Mouse (Mus musculus): Measurements from ENCODE around the gene Pex14. TPM values are rescaled to one million over a fixed set of nuclear protein-coding genes. Genes with fewer than 3 reads are reported as not detected.

The Pex14 gene
- polyA plus RNA-seq, 1 experiment, result 71.5 TPM

DNA sequence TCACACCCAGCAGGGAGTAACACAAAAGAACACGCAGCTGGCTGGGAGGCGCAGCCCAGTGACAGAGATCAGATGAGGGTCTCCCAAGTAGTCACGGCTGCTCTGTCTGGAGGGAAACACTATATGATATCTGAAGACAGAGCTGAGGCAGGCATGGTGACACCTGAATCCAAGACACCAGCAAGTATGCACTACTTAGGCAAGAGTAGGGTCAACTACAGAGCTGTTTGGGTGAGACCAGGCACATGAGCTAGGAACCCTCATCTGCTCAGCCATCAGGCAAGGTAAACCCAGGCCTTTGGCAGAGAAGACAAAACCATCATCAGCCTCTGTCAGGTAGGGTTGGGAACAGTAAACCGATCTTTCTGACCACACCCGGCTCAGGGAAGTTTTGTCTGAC is 33.7 kb upstream of the Pex14 start:
- Histone ChIP-seq H3K36me3 (ENCODE audit: control insufficient read depth, insufficient read depth) (no peaks in the 10 kb centered on the region), H3K4me3 (no peak overlapping the region), H3K4me2 (ENCODE audit: low read depth) (no peak overlapping the region), H3K27me3 (ENCODE audit: control insufficient read depth, insufficient read depth, insufficient read length) (no peaks in the 10 kb centered on the region), H3ac (ENCODE audit: control insufficient read depth, insufficient read length) (no peak overlapping the region), H3K79me2 (ENCODE audit: control insufficient read depth, insufficient read depth) (peaks cover 3% of the 10 kb centered on the region)
- TF ChIP-seq TCF3 (IDR thresholded peaks at IDR 0.05; ENCODE audit: insufficient read length, low read depth), result no peak
- TF ChIP-seq CEBPB (IDR thresholded peaks at IDR 0.05; ENCODE audit: insufficient read depth, poor library complexity, severe bottlenecking), result no peak
- TF ChIP-seq MYOD1 (IDR thresholded peaks at IDR 0.05; ENCODE audit: control insufficient read depth in 1 of 3, insufficient read length in 2 of 3, low read depth in 2 of 3), result no peak
- no peak for TF ChIP-seq E2F4 (IDR thresholded peaks at IDR 0.05; ENCODE audit: insufficient read depth)
- TF ChIP-seq USF1 (IDR thresholded peaks at IDR 0.05; ENCODE audit: low read depth), result no peak
- no peak for TF ChIP-seq TCF12 (IDR thresholded peaks at IDR 0.05; ENCODE audit: insufficient read depth, poor library complexity, severe bottlenecking)
- TF ChIP-seq MYOG (IDR thresholded peaks at IDR 0.05; ENCODE audit: control insufficient read depth in 1 of 3, insufficient read depth in 1 of 3, insufficient read length in 2 of 3, low read depth in 2 of 3), result no peak
- no peak for TF ChIP-seq MAX (IDR thresholded peaks at IDR 0.05; ENCODE audit: low read depth)
- TF ChIP-seq POLR2AphosphoS2 (IDR thresholded peaks at IDR 0.05; ENCODE audit: insufficient read length, low read depth), result no peak
- TF ChIP-seq POLR2A (IDR thresholded peaks at IDR 0.05; ENCODE audit: insufficient read length, low read depth), result no peak
- no peak for TF ChIP-seq REST (IDR thresholded peaks at IDR 0.05; ENCODE audit: insufficient read depth, insufficient read length)
- TF ChIP-seq SRF (IDR thresholded peaks at IDR 0.05; ENCODE audit: control insufficient read depth, insufficient read length, low read depth), result no peak

DNA sequence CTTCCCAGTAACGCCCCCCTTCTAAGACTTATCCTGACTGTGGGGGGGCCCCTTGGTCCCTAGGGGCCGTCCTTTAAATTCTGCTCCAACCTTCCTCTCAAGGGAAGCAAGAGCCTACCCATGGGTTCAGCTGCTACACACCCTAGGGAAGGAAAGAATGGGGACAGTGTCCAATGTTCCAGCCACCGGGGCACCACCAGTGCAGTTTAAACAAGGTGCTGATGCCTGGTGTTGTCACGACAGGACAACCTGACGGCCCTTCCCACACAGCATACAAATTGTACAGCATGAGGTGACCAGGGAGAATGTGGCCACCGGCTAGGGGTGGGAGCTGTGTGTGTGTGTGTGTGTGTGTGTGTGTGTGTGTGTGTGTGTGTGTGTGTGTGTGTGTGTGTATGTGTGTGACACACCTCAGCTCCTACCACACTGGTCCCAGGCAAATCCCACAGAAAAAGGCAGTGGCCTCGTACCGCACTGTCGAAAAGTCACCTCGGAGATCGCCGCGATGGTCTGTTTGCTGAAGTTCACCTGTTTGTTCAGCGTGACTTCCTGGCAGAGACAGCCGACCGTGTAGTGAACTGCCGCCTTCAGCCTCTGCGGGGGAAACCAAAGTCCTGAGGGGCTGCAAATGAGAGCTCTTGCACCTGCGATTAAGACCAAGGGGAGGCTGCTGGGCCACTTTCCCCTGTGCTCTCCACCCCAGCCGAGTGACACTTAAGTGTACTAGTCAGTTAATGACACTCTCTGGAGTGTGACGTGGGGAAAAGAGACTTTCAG is 32.3 kb upstream of the Pex14 start:
- H3K4me2 ChIP-seq (ENCODE audit: low read depth), result no peak overlapping the region
- no peak overlapping the region for H3K4me3 ChIP-seq
- TF ChIP-seq MYOD1 (IDR thresholded peaks at IDR 0.05; ENCODE audit: control insufficient read depth in 1 of 3, insufficient read length in 2 of 3, low read depth in 2 of 3) (no peak), TCF3 (IDR thresholded peaks at IDR 0.05; ENCODE audit: insufficient read length, low read depth) (no peak), REST (IDR thresholded peaks at IDR 0.05; ENCODE audit: insufficient read depth, insufficient read length) (no peak), MYOG (IDR thresholded peaks at IDR 0.05; ENCODE audit: control insufficient read depth in 1 of 3, insufficient read depth in 1 of 3, insufficient read length in 2 of 3, low read depth in 2 of 3) (no peak), E2F4 (IDR thresholded peaks at IDR 0.05; ENCODE audit: insufficient read depth) (no peak), POLR2A (IDR thresholded peaks at IDR 0.05; ENCODE audit: insufficient read length, low read depth) (no peak), CEBPB (IDR thresholded peaks at IDR 0.05; ENCODE audit: insufficient read depth, poor library complexity, severe bottlenecking) (no peak)
- H3K36me3 ChIP-seq (ENCODE audit: control insufficient read depth, insufficient read depth), result no peaks in the 10 kb centered on the region
- H3K79me2 ChIP-seq (ENCODE audit: control insufficient read depth, insufficient read depth), result peaks cover 3% of the 10 kb centered on the region
- H3ac ChIP-seq (ENCODE audit: control insufficient read depth, insufficient read length), result no peak overlapping the region
- H3K27me3 ChIP-seq (ENCODE audit: control insufficient read depth, insufficient read depth, insufficient read length), result no peaks in the 10 kb centered on the region

DNA sequence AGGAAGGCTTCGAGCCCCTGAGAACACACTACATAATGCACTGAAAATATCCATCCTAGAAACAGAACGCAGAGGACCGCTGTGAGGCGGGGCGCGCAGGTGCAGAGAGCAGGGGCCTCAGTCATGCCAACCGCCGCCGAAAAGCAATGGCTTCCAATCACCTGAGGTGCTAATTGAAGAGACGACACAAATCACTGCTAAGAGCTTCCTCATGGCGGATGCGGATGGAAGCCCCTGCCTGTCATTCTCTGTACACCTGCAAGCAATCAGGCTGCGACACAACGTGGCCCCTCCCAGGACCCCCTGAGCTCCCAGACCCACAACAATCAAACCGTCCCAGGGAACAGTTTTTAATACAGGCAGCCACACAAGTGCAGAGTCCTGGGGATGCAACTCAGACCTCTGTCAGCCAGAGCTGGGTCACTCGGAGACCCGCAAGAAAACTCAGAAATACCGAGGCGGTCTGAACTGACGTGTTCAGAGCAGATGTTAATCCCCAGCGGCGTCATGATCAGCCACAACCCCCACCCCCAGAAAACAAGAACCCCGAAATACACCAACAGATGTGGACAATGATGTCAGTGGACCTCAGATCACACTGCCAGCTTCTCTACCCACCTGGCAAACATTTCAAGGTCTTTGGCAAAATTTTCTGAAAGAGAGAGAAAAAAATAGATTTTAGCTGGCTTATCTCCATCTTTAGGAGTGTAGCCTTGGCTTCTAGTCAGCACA is 31.5 kb upstream of the Pex14 start:
- Histone ChIP-seq H3K27me3 (ENCODE audit: control insufficient read depth, insufficient read depth, insufficient read length) (no peaks in the 10 kb centered on the region), H3K36me3 (ENCODE audit: control insufficient read depth, insufficient read depth) (no peaks in the 10 kb centered on the region)
- TF ChIP-seq MAX (IDR thresholded peaks at IDR 0.05; ENCODE audit: low read depth) (no peak), MYOD1 (IDR thresholded peaks at IDR 0.05; ENCODE audit: control insufficient read depth in 1 of 3, insufficient read length in 2 of 3, low read depth in 2 of 3) (no peak), CEBPB (IDR thresholded peaks at IDR 0.05; ENCODE audit: insufficient read depth, poor library complexity, severe bottlenecking) (no peak), POLR2AphosphoS2 (IDR thresholded peaks at IDR 0.05; ENCODE audit: insufficient read length, low read depth) (no peak), POLR2A (IDR thresholded peaks at IDR 0.05; ENCODE audit: insufficient read length, low read depth) (no peak), REST (IDR thresholded peaks at IDR 0.05; ENCODE audit: insufficient read depth, insufficient read length) (no peak), SRF (IDR thresholded peaks at IDR 0.05; ENCODE audit: control insufficient read depth, insufficient read length, low read depth) (no peak), MYOG (IDR thresholded peaks at IDR 0.05; ENCODE audit: control insufficient read depth in 1 of 3, insufficient read depth in 1 of 3, insufficient read length in 2 of 3, low read depth in 2 of 3) (no peak), E2F4 (IDR thresholded peaks at IDR 0.05; ENCODE audit: insufficient read depth) (no peak), USF1 (IDR thresholded peaks at IDR 0.05; ENCODE audit: low read depth) (no peak), TCF12 (IDR thresholded peaks at IDR 0.05; ENCODE audit: insufficient read depth, poor library complexity, severe bottlenecking) (no peak), TCF3 (IDR thresholded peaks at IDR 0.05; ENCODE audit: insufficient read length, low read depth) (no peak)

DNA sequence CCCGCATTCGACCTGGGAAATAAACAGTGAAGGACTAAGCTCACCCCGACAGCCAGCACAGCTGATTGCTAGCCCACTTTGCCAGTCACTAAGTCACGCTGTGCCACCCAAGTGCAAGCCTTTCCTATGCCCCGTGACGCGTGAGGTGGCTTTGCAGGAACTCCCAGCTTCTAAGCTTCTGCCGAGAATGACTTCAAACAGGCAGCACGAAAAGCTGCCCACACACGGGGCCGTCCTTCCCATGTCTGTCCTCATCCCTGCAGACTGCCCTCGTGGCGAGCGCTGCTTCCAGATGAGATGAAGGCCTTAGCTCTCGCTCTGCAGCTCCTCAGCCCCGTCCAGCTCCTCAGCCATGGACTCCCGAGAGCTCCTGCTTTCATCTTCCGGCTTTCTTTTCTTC is 28.8 kb upstream of the Pex14 start:
- Histone ChIP-seq H3K79me2 (ENCODE audit: control insufficient read depth, insufficient read depth) (no peaks in the 10 kb centered on the region), H3K27me3 (ENCODE audit: control insufficient read depth, insufficient read depth, insufficient read length) (no peaks in the 10 kb centered on the region), H3ac (ENCODE audit: control insufficient read depth, insufficient read length) (no peak overlapping the region), H3K4me3 (no peak overlapping the region), H3K36me3 (ENCODE audit: control insufficient read depth, insufficient read depth) (no peaks in the 10 kb centered on the region), H3K4me2 (ENCODE audit: low read depth) (no peak overlapping the region)
- TF ChIP-seq REST (IDR thresholded peaks at IDR 0.05; ENCODE audit: insufficient read depth, insufficient read length), result no peak
- no peak for TF ChIP-seq POLR2A (IDR thresholded peaks at IDR 0.05; ENCODE audit: insufficient read length, low read depth)
- no peak for TF ChIP-seq CEBPB (IDR thresholded peaks at IDR 0.05; ENCODE audit: insufficient read depth, poor library complexity, severe bottlenecking)
- no peak for TF ChIP-seq MYOD1 (IDR thresholded peaks at IDR 0.05; ENCODE audit: control insufficient read depth in 1 of 3, insufficient read length in 2 of 3, low read depth in 2 of 3)
- no peak for TF ChIP-seq POLR2AphosphoS2 (IDR thresholded peaks at IDR 0.05; ENCODE audit: insufficient read length, low read depth)
- no peak for TF ChIP-seq TCF12 (IDR thresholded peaks at IDR 0.05; ENCODE audit: insufficient read depth, poor library complexity, severe bottlenecking)
- no peak for TF ChIP-seq MYOG (IDR thresholded peaks at IDR 0.05; ENCODE audit: control insufficient read depth in 1 of 3, insufficient read depth in 1 of 3, insufficient read length in 2 of 3, low read depth in 2 of 3)
- no peak for TF ChIP-seq MAX (IDR thresholded peaks at IDR 0.05; ENCODE audit: low read depth)
- no peak for TF ChIP-seq SRF (IDR thresholded peaks at IDR 0.05; ENCODE audit: control insufficient read depth, insufficient read length, low read depth)
- no peak for TF ChIP-seq E2F4 (IDR thresholded peaks at IDR 0.05; ENCODE audit: insufficient read depth)
- no peak for TF ChIP-seq USF1 (IDR thresholded peaks at IDR 0.05; ENCODE audit: low read depth)
- TF ChIP-seq TCF3 (IDR thresholded peaks at IDR 0.05; ENCODE audit: insufficient read length, low read depth), result no peak

More for the DNA sequence above, 31.5 kb upstream of the Pex14 start:
- Histone ChIP-seq H3K79me2 (ENCODE audit: control insufficient read depth, insufficient read depth) (peaks cover 3% of the 10 kb centered on the region), H3K4me2 (ENCODE audit: low read depth) (no peak overlapping the region), H3K4me3 (no peak overlapping the region), H3ac (ENCODE audit: control insufficient read depth, insufficient read length) (no peak overlapping the region)
